Mouse (Mus musculus) ovary, postnatal 36 days (tissue): ENCODE data around the gene Scube1.
A peak's percentile ranks its signal among the peaks of the same experiment; 100 is the strongest.

ENCODE experiments used
- DNase-seq: peaks from one replicate; pipeline ENCODE4 v3.0.0; 2022; ENCODE audit warnings: low spot score, mixed read lengths

Gene Scube1

GRCm38 (mm10) chr15:83724886-83725269 lies at the start of gene Scube1:
Gene Scube1, minus strand, starts transcription at chr15:83725021.
- DNase-seq, result peak; percentile 92

- DNase-seq, result no peak
Observed at GRCm38 (mm10) chr15:83772953-83773352, 48.1 kb upstream of the Scube1 start.

- peak; percentile 21 for DNase-seq
Observed at GRCm38 (mm10) chr15:83772460-83772859, 47.6 kb upstream of the Scube1 start.

GRCm38 (mm10) chr15:83771346-83772053 lies 46.7 kb upstream of the Scube1 start:
- no peak for DNase-seq

GRCm38 (mm10) chr15:83765388-83766029 lies 40.7 kb upstream of the Scube1 start:
- DNase-seq, result no peak

GRCm38 (mm10) chr15:83761512-83761911 lies 36.7 kb upstream of the Scube1 start:
- DNase-seq, result no peak

GRCm38 (mm10) chr15:83760683-83761082 lies 35.9 kb upstream of the Scube1 start:
- peak; percentile 33 for DNase-seq

GRCm38 (mm10) chr15:83758958-83759357 lies 34.1 kb upstream of the Scube1 start:
- DNase-seq, result no peak

- DNase-seq, result peak; percentile 22
Observed at GRCm38 (mm10) chr15:83756742-83757141, 31.9 kb upstream of the Scube1 start.

GRCm38 (mm10) chr15:83749436-83749835 lies 24.6 kb upstream of the Scube1 start:
- no peak for DNase-seq

- no peak for DNase-seq
Observed at GRCm38 (mm10) chr15:83748986-83749385, 24.2 kb upstream of the Scube1 start.

GRCm38 (mm10) chr15:83746311-83746710 lies 21.5 kb upstream of the Scube1 start:
- no peak for DNase-seq

- no peak for DNase-seq
Observed at GRCm38 (mm10) chr15:83742018-83742417, 17.2 kb upstream of the Scube1 start.

GRCm38 (mm10) chr15:83740676-83741422 lies 16.0 kb upstream of the Scube1 start:
- no peak for DNase-seq

GRCm38 (mm10) chr15:83727626-83728025 lies 2.8 kb upstream of the Scube1 start:
- DNase-seq, result peak; percentile 56

- no peak for DNase-seq
Observed at GRCm38 (mm10) chr15:83726741-83727140, 1.9 kb upstream of the Scube1 start.

- DNase-seq, result peak; percentile 12
Observed at GRCm38 (mm10) chr15:83725556-83726200, 857 bp upstream of the Scube1 start.

- DNase-seq, result no peak
Observed at GRCm38 (mm10) chr15:83724160-83724885, 498 bp downstream of the Scube1 start.

GRCm38 (mm10) chr15:83715582-83716228 lies 9.1 kb downstream of the Scube1 start:
- DNase-seq, result no peak

- no peak for DNase-seq
Observed at GRCm38 (mm10) chr15:83712798-83713197, 12.0 kb downstream of the Scube1 start.

GRCm38 (mm10) chr15:83712361-83712760 lies 12.5 kb downstream of the Scube1 start:
- DNase-seq, result no peak
